Mouse (Mus musculus): ENCODE results near the gene Zzz3.
"Not testable (repeated sequence)": the region's sequence is repeated elsewhere in the genome, so short reads cannot be mapped to it uniquely, and the experiment has no call there.

The Zzz3 gene

DNA sequence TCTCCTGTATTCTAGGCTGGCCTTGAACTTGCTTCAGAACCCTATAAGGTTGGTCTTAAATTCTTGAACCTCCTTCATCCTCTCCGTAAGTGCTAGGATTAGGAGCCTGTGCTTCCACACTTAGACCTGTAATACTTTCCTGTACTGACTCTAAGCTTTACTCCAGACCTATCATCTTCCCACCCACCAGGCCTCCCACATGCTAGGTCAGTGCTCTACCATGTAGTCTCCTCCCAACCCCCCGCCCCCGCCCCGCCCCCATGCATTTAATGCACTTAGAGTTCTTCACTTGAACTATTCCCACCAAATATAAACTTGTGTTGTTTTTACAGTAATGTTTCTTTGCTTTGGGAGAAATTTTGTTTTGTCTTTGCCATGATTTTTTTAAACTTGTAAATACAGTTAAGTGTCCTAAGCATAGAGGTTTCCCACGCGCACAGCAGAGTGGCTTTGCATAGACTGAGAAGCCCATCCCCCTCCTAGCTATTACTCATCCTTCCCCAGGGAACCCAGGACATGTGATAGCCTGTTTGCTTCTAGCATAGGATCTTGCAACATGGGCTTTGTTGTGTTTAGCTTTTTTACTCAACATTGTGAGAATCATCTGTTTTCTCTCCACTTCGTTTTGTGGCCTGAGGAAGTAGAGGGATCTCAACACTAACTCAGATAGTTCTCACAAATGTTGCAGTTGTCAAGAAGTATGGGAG lies 6.8 kb downstream of the Zzz3 start:
- DNase-seq (ENCODE audit: low read depth, low spot score): no peak

DNA sequence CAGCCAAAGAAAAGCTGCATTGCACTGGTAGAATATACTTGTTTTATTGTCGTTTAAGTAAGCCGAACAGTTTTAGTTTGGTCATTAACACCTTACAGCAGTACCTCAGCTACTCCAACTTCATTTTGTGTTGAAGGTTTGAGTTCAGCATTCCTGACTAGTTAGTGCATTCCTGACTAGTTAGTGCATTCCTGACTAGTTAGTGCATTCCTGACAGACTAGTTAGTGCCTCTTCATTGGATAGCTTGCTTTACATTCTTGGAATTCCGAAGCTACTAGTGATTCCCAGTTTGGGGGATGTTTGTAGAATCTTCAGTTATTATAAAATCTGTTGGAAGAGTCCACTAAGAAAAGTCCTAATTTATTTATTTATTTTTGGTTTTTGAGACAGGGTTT lies 7.4 kb downstream of the Zzz3 start:
- peak; percentile 57 for DNase-seq (ENCODE audit: low read depth, low spot score)

DNA sequence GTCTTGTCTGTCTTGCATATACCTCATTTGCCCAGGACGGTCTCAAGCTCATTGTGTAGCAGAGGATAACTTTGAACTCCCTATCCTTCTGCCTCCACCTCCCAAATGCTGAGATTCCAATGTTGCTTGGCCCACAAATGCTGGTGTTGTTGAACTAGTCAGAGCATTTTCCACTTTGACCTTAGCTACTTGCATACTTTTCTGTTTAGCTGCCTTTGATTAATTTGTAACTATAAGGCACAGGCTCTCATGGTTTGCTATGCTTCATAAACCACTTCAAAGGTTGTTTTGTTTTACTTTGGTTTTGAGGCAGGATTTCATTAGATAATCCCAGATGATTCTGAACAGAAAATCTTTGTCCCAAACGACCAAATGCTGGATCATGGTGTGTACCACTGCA lies 8.6 kb downstream of the Zzz3 start:
- no peak for DNase-seq (ENCODE audit: low read depth, low spot score)

DNA sequence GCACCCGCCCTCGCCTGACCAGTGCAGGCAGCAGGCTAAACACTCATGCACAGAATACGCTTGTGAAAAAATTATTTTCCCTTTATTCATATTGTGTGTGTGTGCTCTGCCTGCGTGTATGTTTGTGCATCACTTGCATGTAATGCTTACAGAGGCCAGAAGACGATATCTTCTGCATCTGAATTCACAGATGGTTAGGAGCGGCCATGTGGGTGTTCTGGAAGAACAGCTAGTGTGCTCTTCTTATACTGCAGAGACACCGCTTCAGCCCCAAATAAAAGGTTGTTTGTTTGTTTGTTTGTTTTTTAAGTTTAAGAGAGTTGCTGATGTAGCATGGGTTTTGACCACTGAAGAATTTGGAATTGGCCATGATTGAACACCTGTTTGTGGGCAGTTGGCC lies 10.1 kb downstream of the Zzz3 start:
- DNase-seq (ENCODE audit: low read depth, low spot score): no peak

DNA sequence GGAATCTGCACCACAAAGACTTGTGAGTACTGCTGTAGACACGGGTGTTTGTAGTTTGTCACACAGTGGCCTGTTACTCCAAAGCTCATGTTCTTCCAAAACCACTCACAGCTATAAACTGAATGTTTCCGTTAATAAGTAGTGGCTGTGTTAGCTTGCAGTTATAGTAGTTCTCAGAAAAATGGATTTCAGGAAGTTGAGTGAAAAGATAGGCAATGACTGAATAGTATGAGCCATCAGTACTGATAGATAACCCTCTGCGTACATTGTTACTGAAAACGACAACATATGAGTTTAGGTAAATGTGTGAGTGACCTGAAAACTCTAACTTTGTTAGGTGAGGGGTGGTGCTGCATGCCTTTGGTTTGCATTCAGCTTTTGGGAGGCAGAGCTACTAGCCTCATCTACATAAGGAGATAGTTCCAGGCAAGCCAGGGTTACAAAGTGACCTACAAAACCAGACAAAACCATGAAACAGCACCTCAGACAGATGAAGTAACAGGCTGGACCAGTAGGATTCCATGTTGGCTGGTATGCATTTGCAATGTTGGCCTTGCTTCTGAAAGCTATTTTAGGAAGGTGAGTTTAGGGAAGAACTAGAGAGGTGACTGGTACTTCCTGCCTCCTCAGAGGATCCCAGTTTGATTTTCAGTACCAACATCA lies 10.8 kb downstream of the Zzz3 start:
- DNase-seq (ENCODE audit: low read depth, low spot score): peak; percentile 59

DNA sequence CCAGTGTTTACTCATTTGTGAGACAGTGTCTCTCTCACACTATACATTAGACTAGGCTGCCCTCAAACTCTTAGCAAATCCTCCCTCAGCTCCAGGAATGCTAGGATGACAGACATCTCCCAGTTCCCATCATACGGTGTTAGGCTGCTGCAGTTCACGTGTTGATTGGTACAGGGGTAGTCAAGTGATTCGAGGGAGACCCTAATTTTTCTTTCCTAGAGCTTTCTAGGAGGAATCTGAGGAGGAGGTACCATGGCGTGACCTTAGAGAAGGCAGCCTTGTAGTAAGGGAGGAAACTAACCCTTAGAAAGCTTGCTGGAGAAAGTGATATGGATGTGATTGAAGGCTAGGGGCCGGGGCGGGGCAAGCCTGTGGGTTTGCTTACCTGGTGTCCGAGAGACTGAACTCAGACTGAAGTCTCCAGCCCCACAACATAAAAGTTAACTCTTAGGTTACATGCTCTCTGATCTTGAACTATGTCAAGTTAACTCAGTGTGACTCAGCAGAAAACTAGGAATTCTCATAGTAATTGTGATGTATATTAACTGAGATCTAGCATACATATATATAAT lies 15.8 kb downstream of the Zzz3 start:
- DNase-seq (ENCODE audit: low read depth, low spot score): no peak

DNA sequence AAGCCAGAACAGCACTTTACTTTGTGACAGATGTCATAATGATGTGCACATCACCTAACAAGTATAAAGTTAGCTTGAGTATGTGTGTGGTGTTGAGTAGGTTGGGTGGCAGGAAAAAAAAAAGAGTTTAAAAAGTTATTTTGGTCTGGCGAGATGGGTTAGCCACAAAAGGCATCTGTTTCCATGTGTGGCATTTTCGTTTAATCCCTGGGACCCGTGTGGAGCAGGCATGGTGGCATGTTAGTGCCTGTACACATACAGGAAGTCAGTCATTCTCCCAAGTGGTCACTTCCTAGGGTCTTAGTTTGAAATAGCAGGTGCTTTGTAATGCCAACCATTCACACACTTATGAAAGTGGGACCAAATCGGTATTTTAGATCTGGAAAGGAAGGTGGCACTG lies 17.1 kb downstream of the Zzz3 start:
- DNase-seq (ENCODE audit: low read depth, low spot score): no peak

DNA sequence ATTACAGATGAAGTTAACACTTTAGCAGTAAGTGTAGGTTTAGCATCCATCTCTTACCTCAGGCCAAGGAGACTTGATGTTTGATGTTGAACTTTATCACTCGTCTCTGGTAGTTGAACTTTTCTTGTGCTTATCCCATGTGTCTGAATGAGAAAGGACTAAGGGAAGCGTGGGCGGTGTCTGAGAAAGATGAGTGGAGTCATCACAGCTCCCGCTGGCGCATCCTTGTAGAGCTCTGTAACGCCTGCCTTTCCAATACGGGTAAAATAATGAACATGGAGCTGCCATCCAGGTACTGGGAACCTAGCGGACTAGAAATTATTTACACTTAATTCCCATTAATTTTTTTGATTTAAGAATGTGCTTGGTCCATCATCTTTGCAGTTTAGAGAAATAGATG lies 33.7 kb downstream of the Zzz3 start:
- DNase-seq (ENCODE audit: low read depth, low spot score): no peak

DNA sequence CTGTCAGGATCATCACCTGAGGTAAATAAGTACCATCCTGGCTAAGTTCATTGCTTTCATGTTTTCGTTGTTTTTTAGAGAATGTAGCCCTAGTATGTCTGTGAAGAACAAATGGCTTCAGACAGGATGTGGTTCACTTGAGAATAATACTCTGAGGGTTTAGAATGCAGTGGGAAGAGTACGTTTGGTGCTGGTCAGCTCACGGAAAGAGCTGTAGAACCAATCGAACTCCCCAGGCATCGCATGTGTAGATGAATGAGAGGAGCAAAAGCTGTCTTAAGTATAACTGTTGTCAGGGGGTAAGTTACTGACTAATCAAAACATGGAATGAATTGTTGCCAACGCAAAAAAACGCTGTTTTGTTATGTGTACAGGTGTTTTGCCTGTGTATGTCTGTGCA lies 37.4 kb downstream of the Zzz3 start:
- DNase-seq (ENCODE audit: low read depth, low spot score): no peak

DNA sequence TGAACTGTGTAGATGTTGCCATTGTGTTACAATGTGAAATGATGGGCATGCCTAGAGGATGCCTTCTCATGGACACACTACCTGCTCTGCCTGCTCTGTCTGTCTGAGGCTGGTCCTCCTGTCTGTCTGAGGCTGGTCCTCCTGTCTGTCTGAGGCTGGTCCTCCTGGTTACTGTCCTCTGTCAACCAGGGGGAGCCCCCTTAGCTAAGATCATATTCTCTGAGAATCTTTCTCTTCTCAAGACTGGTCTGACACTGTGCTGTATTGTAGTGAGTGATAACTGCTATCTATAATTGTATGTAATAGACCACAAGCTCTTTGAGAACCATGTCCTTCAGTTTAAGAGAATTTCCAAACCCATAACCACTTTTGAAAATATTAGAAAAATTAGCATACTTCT lies 40.3 kb downstream of the Zzz3 start:
- DNase-seq (ENCODE audit: low read depth, low spot score): no peak

DNA sequence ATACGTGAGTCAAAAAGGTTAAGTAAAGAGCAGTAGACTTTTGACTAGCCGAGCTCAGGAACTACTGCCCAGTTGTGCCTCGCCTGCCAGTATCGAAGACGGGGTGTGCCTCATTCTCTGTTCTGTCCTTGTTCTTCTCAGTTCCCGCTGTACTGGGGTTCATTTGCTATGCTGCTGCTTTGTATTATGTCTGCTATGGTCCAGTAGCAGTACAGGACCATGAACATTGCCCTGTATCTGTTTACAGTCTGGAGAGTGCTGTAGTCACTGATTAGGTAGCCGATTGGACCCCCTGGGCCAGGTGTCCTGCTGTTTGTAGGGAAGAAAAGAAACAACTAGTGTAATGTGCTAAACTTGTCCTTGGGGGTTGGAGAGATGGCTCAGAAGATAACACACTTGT lies 42.8 kb downstream of the Zzz3 start:
- DNase-seq (ENCODE audit: low read depth, low spot score): no peak

DNA sequence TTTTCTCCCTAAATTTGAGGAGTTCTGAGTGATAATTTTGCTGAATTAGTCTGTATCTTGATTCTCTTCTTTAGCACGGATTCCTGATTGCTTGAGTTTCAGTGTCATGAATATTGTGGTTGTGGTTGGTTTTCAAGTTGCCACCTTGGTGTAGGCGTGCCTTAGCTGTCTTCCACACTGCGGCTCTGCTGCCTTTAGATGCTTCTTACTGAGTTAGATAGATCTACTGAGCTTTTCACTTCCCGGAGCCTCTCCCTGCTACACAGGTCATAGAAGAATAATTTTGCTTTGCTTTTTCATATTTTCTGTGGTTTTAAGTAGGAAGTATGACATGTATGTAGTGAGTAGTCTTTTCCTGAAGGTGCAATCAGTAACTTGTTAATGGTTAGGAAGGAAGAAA lies 47.5 kb downstream of the Zzz3 start:
- DNase-seq (ENCODE audit: low read depth, low spot score): no peak

DNA sequence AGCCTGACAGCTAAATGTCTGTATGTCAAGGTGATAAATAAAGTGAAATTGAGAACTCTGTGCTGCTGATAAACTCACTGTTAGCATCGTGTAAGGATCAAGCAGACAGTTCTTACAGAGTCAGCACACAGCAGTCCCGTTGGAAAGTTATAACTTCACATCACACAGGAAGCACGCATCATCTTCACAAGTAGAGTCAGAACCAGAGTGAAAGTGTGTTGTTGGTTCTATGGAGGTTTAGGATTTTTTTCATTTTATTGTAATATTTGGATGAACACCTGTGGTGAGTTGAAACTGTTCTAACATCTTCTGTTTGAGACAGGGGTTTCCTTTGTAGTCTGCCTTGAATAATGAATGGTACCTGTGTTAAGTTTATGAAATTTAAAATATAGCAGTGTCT lies 48.8 kb downstream of the Zzz3 start:
- DNase-seq (ENCODE audit: low read depth, low spot score): no peak

DNA sequence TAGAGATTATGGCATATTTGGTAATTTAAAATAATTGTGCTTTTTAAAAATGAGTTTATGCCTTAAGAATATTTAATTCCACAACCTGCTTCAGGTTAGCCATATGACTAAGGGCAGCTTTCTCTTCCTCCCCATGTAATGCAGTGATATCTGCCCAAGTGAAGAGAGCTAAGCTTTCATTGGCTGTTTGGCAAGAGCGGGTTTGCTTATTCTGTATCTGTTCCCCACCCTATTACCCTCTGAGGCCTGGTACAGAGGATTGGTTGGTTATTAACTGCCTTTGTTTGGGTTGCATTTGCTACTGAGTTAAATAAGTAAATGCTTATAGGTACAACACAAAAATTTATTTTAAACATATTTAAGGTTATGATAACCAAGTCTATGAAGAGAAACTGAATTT lies 51.7 kb downstream of the Zzz3 start:
- DNase-seq (ENCODE audit: low read depth, low spot score): no peak

DNA sequence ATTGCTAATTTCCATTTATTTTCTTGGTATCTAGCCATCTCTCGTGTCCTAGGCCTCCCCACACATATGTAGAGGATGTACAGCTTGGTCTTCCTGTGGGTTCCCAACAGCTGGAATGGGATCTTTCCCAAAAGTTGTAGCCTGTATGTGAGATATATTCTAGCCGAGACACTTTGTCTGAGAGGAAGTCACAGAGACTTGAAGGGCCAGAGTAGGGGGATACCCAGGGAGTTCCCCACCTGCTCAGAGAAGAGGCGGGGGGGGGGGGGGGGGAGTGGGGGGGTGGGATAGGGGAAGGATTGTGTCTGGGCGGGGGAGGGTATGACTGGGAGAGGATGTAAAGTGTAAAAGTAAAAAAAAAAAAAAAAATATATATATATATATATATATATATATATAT lies 57.9 kb downstream of the Zzz3 start:
- no peak for DNase-seq (ENCODE audit: low read depth, low spot score)

DNA sequence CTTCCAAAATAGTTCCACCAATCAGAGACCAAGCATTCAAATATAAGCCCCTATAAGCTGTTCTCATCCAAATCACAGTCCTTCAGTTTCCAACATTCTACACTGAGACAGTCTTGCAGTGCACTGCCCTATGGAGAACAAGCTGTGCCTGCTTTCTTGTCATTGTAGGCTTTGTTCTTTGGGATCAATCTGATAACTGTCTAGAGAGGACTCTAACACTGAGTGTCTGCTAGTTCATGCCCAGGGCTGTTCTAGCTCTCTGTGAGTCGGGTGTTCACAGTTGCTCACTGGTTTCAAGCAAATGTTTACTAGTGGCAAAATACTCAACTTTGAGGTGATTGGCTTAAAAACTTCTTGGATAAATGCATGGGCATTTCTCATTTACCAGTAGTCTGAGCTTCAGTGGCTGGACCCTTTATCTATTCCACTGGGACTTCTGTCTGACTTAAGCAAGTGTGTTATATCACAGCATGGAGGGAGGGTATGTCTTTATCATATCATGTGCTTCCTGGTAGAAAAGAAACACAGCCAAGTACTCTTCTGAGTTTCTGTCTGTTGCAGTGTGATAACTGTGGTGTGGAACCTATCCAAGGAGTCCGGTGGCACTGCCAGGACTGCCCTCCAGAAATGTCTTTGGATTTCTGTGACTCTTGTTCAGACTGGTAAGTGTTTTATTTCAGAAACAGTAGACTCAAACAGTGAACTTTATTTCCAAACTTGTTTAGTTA lies 62.2 kb downstream of the Zzz3 start:
- no peak for DNase-seq (ENCODE audit: low read depth, low spot score)

DNA sequence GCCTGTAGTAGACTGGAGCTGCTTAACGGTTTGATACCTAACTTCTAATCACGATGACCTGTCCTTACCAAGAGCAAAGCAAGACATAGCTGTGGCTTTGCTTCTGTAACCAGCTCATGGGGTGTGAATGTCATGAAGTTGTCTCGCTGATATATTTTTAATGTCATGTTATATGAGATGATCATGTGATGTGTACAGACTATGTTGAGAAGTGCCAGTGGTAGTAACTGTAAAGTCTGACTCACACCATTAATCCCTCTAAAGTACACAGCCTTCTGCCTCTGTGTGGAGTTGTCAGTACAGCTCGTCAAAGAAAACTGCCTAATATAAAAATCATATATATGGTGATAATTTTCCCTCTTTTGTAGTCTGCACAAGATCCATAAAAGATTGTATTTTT lies 63.6 kb downstream of the Zzz3 start:
- not testable (repeated sequence) for DNase-seq (ENCODE audit: low read depth, low spot score)

DNA sequence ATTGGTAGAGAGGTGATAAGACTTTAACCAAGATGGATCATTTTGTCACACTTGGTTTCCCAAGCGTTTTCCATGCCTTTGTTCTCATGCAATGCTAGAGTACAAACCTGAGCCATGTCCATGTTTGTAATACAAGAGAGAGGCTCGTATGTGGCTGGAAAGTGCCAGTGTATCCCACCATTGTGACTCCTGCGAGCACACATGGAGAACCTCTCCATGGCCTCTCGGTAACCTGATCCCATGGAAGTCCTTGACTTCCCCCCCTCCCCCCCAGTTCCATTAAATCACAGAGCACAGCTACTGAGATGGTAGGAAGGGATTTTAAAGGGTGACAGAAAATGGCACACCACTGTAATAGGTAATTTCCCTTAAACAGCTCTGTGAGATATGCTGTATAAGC lies 65.5 kb downstream of the Zzz3 start:
- no peak for DNase-seq (ENCODE audit: low read depth, low spot score)

DNA sequence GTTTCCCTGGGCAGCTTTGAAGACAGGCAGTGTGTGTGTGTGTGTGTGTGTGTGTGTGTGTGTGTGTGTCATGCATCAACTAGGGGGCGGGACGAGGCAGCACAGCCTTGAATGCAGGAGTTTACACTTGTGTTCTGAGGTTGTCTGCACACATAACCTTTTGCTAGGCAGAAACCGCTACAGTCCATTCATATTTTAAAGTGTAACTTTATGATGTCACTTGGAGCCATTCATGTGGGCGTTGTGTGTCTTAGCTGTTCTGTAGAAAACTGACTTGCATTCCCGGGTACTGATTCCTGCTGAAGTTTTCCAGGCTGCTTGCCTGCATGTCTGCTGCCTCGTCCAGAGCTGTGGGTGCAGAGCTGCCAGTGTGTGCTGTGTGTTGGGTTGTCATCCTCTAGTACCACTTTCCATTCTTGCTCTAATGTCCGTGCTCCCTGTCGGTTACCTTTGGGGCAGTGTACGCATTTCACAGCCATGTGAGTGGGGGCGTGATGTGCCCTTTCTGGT lies 66.8 kb downstream of the Zzz3 start:
- no peak for DNase-seq (ENCODE audit: low read depth, low spot score)

DNA sequence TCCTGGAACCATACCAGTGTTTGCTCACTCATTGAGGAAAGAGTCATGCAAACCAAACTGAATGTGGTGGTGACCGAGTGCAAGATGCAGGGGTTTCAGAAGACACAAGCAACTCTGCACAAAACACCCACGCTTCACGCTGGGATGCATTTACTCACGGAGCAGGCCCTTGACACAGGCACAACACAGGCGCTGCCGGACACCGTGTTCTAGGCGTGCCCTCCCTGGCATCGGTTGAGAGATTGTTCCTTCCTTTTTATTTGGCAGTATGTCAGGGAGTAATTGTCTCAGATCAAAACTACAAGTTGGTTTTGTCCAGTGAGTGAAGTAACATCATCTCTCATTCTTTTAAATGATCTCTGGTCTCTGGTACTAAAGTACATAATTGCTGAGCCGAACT lies 67.6 kb downstream of the Zzz3 start:
- DNase-seq (ENCODE audit: low read depth, low spot score): no peak

DNA sequence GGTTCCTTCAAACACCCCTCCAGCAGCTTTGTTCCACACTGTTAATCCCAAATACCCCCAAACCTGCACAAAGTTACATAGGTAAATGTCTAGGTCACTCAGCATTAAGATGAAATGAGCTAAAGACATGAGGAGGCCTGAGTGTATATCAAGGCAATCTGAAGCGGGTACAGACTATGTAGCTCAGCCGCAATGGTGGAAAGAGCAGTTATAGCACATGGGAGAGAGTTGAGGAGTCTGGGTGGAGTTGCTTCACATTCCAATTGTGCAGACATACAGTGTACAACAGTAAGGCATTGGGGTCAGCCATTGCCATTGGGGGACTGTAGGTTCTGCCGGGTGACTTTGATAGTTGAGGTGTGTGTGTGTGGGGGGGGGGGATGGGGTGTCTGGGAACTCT lies 69.2 kb downstream of the Zzz3 start:
- no peak for DNase-seq (ENCODE audit: low read depth, low spot score)

DNA sequence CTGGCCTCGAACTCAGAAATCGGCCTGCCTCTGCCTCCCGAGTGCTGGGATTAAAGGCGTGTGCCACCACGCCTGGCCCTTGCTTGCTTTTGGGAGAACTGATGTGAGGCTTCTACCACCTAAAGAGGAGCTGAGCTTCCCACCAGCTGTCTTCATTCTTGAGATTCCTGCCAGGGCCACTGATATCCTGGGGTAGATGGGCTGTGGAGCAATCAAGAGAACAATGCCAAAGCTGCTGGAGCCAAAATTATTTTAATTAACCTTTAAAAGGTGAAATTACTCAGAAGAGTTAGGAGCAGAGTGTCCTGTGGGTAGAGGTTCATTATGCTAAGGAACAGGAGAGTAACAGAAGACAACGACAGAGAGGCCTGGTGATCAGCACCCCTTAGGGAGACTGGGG lies 70.1 kb downstream of the Zzz3 start:
- DNase-seq (ENCODE audit: low read depth, low spot score): peak; percentile 57

DNA sequence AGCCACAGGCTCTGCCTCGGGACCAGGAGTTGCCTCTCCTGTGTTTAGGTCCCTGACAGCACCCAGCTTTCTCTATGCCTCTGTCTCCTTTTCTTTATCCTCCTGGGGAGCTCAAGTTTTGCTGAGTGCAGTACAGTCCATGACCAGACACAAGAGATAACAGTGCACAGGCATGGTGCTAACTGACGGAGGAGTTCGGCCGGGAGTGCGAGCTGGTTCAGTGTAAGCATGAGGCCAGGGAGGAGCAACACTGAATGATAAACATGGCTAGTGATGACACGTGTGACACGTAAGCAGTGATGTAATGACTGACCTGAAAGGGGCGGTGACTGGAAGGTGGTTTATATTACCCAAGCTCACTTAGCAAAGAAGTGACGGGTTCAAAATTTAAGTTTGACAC lies 71.6 kb downstream of the Zzz3 start:
- no peak for DNase-seq (ENCODE audit: low read depth, low spot score)
